Mouse (Mus musculus) small intestine, adult 2 months (tissue): ENCODE data around the gene Rreb1. TPM values are rescaled to one million over a fixed set of nuclear protein-coding genes. Genes with fewer than 3 reads are reported as not detected.
A peak's percentile ranks its signal among the peaks of the same experiment; 100 is the strongest.

Experiments used
- H3K27ac ChIP-seq: fragments of 200-500 bp; 2 replicates; pipeline ENCODE4 v1.5.1; 2012; ENCODE audit warnings: low read depth, low read length, control low read depth, inconsistent platforms; ENCODE audit not compliant: insufficient read depth
- H3K27me3 ChIP-seq: fragments of 200-500 bp; 2 replicates; pipeline ENCODE4 v1.6.1; 2012; ENCODE audit warnings: mild to moderate bottlenecking, moderate library complexity, low read length, inconsistent platforms; ENCODE audit not compliant: control insufficient read depth, insufficient read depth
- H3K36me3 ChIP-seq: fragments of 200-500 bp; 2 replicates; pipeline ENCODE4 v1.6.1; 2012; ENCODE audit warnings: mild to moderate bottlenecking, low read length, control low read depth, inconsistent platforms; ENCODE audit not compliant: control insufficient read depth, insufficient read depth
- H3K4me1 ChIP-seq: fragments of 200-500 bp; 2 replicates; pipeline ENCODE4 v1.6.1; 2012; ENCODE audit warnings: low read length, inconsistent platforms, mixed read lengths; ENCODE audit not compliant: control insufficient read depth, insufficient read depth, insufficient read length
- H3K4me3 ChIP-seq: fragments of 200-500 bp; 2 replicates; pipeline ENCODE4 v1.5.1; 2012; ENCODE audit warnings: low read depth, mild to moderate bottlenecking, control low read depth, inconsistent platforms, low read length, moderate library complexity
- CTCF ChIP-seq: fragments of 200-500 bp; IDR thresholded peaks from 2 replicates; pipeline ENCODE4 v1.5.1; 2012; ENCODE audit warnings: low read depth, mild to moderate bottlenecking, control low read depth, inconsistent platforms, low read length, moderate library complexity, mixed read lengths; ENCODE audit not compliant: insufficient replicate concordance, insufficient read length; ENCODE audit errors: extremely low read depth
- POLR2A ChIP-seq: fragments of 200-500 bp; IDR thresholded peaks from 2 replicates; pipeline ENCODE4 v1.6.1; 2012; ENCODE audit warnings: low read depth, mild to moderate bottlenecking, control low read depth, inconsistent platforms, low read length, moderate library complexity
- WGBS: fragments of 180-500 bp; shearing (Covaris S2); methylation state at CpG from one replicate; pipeline ENCODE4 v1.1.7; 2018; 5-methylcytosine and 5-hydroxymethylcytosine counted together
- polyA plus RNA-seq: library from polyadenylated mRNA; depleted of rRNA; stranded (reverse); fragments of >200 nt; gene quantifications from 2 replicates; pipeline ENCODE4 v1.2.3, GENCODE M21; 2012

Gene Rreb1
- polyA plus RNA-seq, 1 experiment: 28.2 TPM

- no peak overlapping the region for H3K4me3 ChIP-seq
- H3K36me3 ChIP-seq: no peaks in the 10 kb centered on the region
- H3K27ac ChIP-seq: no peak overlapping the region
- 89% methylated on average over 9 of the region's 9 CpGs for WGBS
- TF ChIP-seq POLR2A (no peak), CTCF (no peak)
- no peaks in the 10 kb centered on the region for H3K27me3 ChIP-seq
- peaks cover 13% of the 10 kb centered on the region for H3K4me1 ChIP-seq
Observed at GRCm38 (mm10) chr13:37962541-37962940, 184.3 kb downstream of the Rreb1 start.

GRCm38 (mm10) chr13:37963354-37964007 is 185.3 kb downstream of the Rreb1 start:
- peak; percentile 93; the same call in 1 of the 2 replicates for TF ChIP-seq CTCF
- no peak for TF ChIP-seq POLR2A
- H3K27me3 ChIP-seq: no peaks in the 10 kb centered on the region
- H3K27ac ChIP-seq: no peak overlapping the region
- H3K4me3 ChIP-seq: peak overlapping the region; percentile 57
- H3K36me3 ChIP-seq: no peaks in the 10 kb centered on the region
- whole genome bisulfite sequencing: 6% methylated on average over 12 of the region's 12 CpGs
- peaks cover 8% of the 10 kb centered on the region for H3K4me1 ChIP-seq

GRCm38 (mm10) chr13:37964128-37965087 is 186.2 kb downstream of the Rreb1 start:
- Histone ChIP-seq H3K4me3 (0 out of 2 replicates have a peak overlapping the region, but pooled peaks have one; percentile 11), H3K27me3 (no peaks in the 10 kb centered on the region), H3K4me1 (peaks cover 4% of the 10 kb centered on the region), H3K36me3 (no peaks in the 10 kb centered on the region), H3K27ac (no peak overlapping the region)
- 70% methylated on average over 20 of the region's 20 CpGs for WGBS
- TF ChIP-seq POLR2A (no peak), CTCF (no peak)

GRCm38 (mm10) chr13:37965126-37965914 is 187.1 kb downstream of the Rreb1 start:
- Histone ChIP-seq H3K4me1 (peaks cover 4% of the 10 kb centered on the region), H3K27me3 (no peaks in the 10 kb centered on the region), H3K4me3 (no peak overlapping the region), H3K27ac (no peak overlapping the region), H3K36me3 (no peaks in the 10 kb centered on the region)
- TF ChIP-seq CTCF (peak; percentile 10; the same call in 1 of the 2 replicates), POLR2A (no peak)
- 78% methylated on average over 17 of the region's 17 CpGs for WGBS

GRCm38 (mm10) chr13:37966256-37967051 is 188.3 kb downstream of the Rreb1 start:
- Histone ChIP-seq H3K27ac (no peak overlapping the region), H3K4me1 (peaks cover 8% of the 10 kb centered on the region), H3K27me3 (no peaks in the 10 kb centered on the region), H3K4me3 (no peak overlapping the region), H3K36me3 (no peaks in the 10 kb centered on the region)
- no peak for TF ChIP-seq CTCF
- no peak for TF ChIP-seq POLR2A
- WGBS: 61% methylated on average over 15 of the region's 15 CpGs

GRCm38 (mm10) chr13:37967052-37967437 is 188.8 kb downstream of the Rreb1 start:
- Histone ChIP-seq H3K36me3 (no peaks in the 10 kb centered on the region), H3K4me1 (peaks cover 8% of the 10 kb centered on the region), H3K27ac (no peak overlapping the region), H3K4me3 (no peak overlapping the region), H3K27me3 (no peaks in the 10 kb centered on the region)
- no peak for TF ChIP-seq CTCF
- WGBS: 70% methylated on average over 12 of the region's 12 CpGs
